Mouse (Mus musculus) erythroblast, embryonic 14.5 days (primary cell): ENCODE measurements at regions not wholly inside any gene's neighbourhood (a gene's known extent, or its start where the extent isn't known, plus 50 kb on each side); places are given as distances from the start of the nearest gene placed in this dataset.

Experiments used
- GATA1 ChIP-seq: IDR thresholded peaks from 2 replicates; pipeline ENCODE4 v1.6.1; 2012; ENCODE audit warnings: low read length, inconsistent platforms, mixed read lengths
- TAL1 ChIP-seq: IDR thresholded peaks from 3 replicates; pipeline ENCODE4 v1.6.1; 2012; ENCODE audit warnings: low read length, inconsistent platforms, mixed read lengths

DNA sequence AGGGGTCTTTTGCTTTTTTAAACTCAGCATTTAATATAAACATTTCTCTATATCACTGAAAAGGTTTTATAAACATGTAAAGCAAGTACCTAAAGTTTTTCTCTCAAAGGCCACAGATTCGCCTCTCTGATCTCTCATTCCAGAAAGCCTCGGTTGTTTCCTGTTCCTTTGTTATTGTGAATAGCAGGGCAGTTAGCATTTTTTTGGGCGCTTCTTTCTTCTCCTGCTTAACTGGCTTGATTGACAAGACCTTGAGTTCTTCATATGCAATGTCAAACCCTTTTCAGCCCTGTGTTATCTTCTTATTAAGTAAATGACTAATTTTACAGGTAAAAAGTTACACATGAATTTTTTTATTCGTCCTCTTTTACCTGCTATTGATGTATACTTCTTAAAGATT is 316.7 kb downstream of the Slc4a3 start:
- no peak for TF ChIP-seq TAL1
- TF ChIP-seq GATA1 = no peak
